Mouse (Mus musculus) megakaryocyte, embryonic 14.5 days (primary cell): ENCODE data around the gene Rnf225.

Experiments
- FLI1 ChIP-seq: IDR thresholded peaks from 2 replicates; pipeline ENCODE4 v1.6.1; 2012; ENCODE audit warnings: low read length, inconsistent platforms, mixed read lengths
- GATA1 ChIP-seq: IDR thresholded peaks from 3 replicates; pipeline ENCODE4 v1.6.1; 2012; ENCODE audit warnings: mixed read lengths, low read length, inconsistent platforms, borderline replicate concordance

DNA sequence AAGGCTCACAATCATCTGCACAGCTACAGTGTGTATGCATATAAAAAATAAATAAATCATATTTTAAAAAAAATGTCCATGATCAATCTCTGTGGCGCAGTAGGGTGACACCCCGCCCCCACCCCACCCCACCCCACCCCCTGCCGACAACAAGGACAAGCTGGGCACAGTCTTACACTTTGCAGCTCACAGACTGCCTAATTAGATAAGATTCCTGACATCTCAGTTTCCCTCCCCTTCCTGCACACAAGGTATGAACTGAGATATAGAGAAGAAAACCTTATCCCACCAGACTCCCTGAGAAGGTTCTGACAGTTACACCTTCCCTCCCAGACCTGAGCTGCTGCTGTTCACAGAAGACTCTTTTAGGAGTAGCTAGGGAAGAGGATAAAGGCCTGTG is 7.6 kb downstream of the Rnf225 start:
- TF ChIP-seq GATA1 (no peak), FLI1 (no peak)
